Mouse (Mus musculus): ENCODE data around the gene Gm20388.

Gene Gm20388

GRCm38 (mm10) chr8:121875517-121875916 lies 1964.9 kb downstream of the Gm20388 start:
- DNase-seq (ENCODE audit: low spot score), result no peak

- no peak for DNase-seq (ENCODE audit: low spot score)
Measured at GRCm38 (mm10) chr8:121877212-121877611, 1966.6 kb downstream of the Gm20388 start.

- no peak for DNase-seq (ENCODE audit: low spot score)
Measured at GRCm38 (mm10) chr8:121877828-121878480, 1967.3 kb downstream of the Gm20388 start.

GRCm38 (mm10) chr8:121879712-121880111 lies 1969.1 kb downstream of the Gm20388 start:
- no peak for DNase-seq (ENCODE audit: low spot score)

- no peak for DNase-seq (ENCODE audit: low spot score)
Measured at GRCm38 (mm10) chr8:121880818-121881217, 1970.2 kb downstream of the Gm20388 start.

GRCm38 (mm10) chr8:121881921-121882320 lies 1971.3 kb downstream of the Gm20388 start:
- DNase-seq (ENCODE audit: low spot score), result no peak

GRCm38 (mm10) chr8:121884181-121884580 lies 1973.5 kb downstream of the Gm20388 start:
- DNase-seq (ENCODE audit: low spot score), result no peak

- DNase-seq (ENCODE audit: low spot score), result no peak
Measured at GRCm38 (mm10) chr8:121885001-121885400, 1974.4 kb downstream of the Gm20388 start.

GRCm38 (mm10) chr8:121885433-121885832 lies 1974.8 kb downstream of the Gm20388 start:
- no peak for DNase-seq (ENCODE audit: low spot score)

- DNase-seq (ENCODE audit: low spot score), result no peak
Measured at GRCm38 (mm10) chr8:121887547-121887946, 1976.9 kb downstream of the Gm20388 start.

- DNase-seq (ENCODE audit: low spot score), result no peak
Measured at GRCm38 (mm10) chr8:121889317-121889716, 1978.7 kb downstream of the Gm20388 start.

- DNase-seq (ENCODE audit: low spot score), result no peak
Measured at GRCm38 (mm10) chr8:121889810-121890785, 1979.5 kb downstream of the Gm20388 start.

GRCm38 (mm10) chr8:121892875-121893274 lies 1982.2 kb downstream of the Gm20388 start:
- DNase-seq (ENCODE audit: low spot score), result peak; percentile 66

GRCm38 (mm10) chr8:121895910-121896309 lies 1985.3 kb downstream of the Gm20388 start:
- DNase-seq (ENCODE audit: low spot score), result no peak

GRCm38 (mm10) chr8:121896476-121897145 lies 1986.0 kb downstream of the Gm20388 start:
- no peak for DNase-seq (ENCODE audit: low spot score)

- DNase-seq (ENCODE audit: low spot score), result no peak
Measured at GRCm38 (mm10) chr8:121897205-121897604, 1986.6 kb downstream of the Gm20388 start.

GRCm38 (mm10) chr8:121897871-121898381 lies 1987.3 kb downstream of the Gm20388 start:
- DNase-seq (ENCODE audit: low spot score), result no peak

- DNase-seq (ENCODE audit: low spot score), result peak; percentile 72
Measured at GRCm38 (mm10) chr8:121898401-121898931, 1987.8 kb downstream of the Gm20388 start.

GRCm38 (mm10) chr8:121899180-121900044 lies 1988.8 kb downstream of the Gm20388 start:
- no peak for DNase-seq (ENCODE audit: low spot score)

GRCm38 (mm10) chr8:121901498-121902236 lies 1991.0 kb downstream of the Gm20388 start:
- peak; percentile 55 for DNase-seq (ENCODE audit: low spot score)
